8 mouse cellular contexts compared by ENCODE assay signal in the genomic region with DNA sequence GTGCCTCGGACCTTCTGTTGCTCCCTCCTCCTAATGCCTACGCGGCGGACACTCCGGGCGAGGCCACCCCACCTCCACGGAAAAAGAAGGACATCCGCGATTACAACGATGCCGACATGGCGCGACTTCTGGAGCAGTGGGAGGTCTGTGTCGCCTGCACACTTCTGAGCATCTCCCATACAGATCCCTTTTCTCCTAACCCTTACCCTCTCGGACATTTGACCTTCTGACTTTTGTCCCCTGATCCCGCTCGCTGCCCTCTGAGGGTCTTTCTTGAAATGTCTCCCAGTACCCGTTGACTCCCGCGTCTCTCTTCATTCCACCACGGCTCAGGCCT. TPM values are rescaled to one million over a fixed set of nuclear protein-coding genes. Genes with fewer than 3 reads are reported as not detected.
A peak's percentile ranks its signal among the peaks of the same experiment; 100 is the strongest.
DNase-seq lines count a peak whose midpoint lies in the region; ATAC-seq lines count a peak whose summit lies in the region.

No protein-coding gene starts in this region.

- peak; percentile 36 for DNase-seq in layer of hippocampus, adult 9-10 months (ENCODE audit: low spot score)
- no peak for DNase-seq in layer of hippocampus, postnatal 14 days (ENCODE audit: low spot score in 2 of 2)
- DNase-seq in limb, embryonic 10.5 days (ENCODE audit: low spot score) = no peak
- no peak for DNase-seq in urinary bladder, adult 18-20 months (ENCODE audit: low spot score in 2 of 2)
- no peak for DNase-seq in adrenal gland, adult 8-10 months
- DNase-seq in adrenal gland, adult (ENCODE audit: inconsistent age in 2 of 2, low spot score in 1 of 2) = no peak

- H3K4me2 ChIP-seq in embryonic facial prominence, embryonic 12.5 days (replicated peaks) = peak overlapping the region; percentile 78
- H3K4me2 ChIP-seq in neural tube, embryonic 14.5 days (ENCODE audit: low read depth, low read length) = peak overlapping the region; percentile 91

- peak overlapping the region; percentile 89 for H3K27ac ChIP-seq in embryonic facial prominence, embryonic 12.5 days
- peak overlapping the region; percentile 93 for H3K27ac ChIP-seq in limb, embryonic 10.5 days
- H3K27ac ChIP-seq in neural tube, embryonic 14.5 days (ENCODE audit: low read depth, low read length) = peak overlapping the region; percentile 81

- H3K36me3 ChIP-seq in embryonic facial prominence, embryonic 12.5 days = peaks cover 13% of the 10 kb centered on the region
- H3K36me3 ChIP-seq in limb, embryonic 10.5 days = peaks cover 29% of the 10 kb centered on the region
- H3K36me3 ChIP-seq in neural tube, embryonic 14.5 days (ENCODE audit: control insufficient read depth, insufficient read depth, low read length) = 0 out of 2 replicates have a peak, but pooled peaks cover 4% of the 10 kb centered on the region

- no peaks in the 10 kb centered on the region for H3K9me3 ChIP-seq in embryonic facial prominence, embryonic 12.5 days
- no peaks in the 10 kb centered on the region for H3K9me3 ChIP-seq in limb, embryonic 10.5 days (replicated peaks)
- no peaks in the 10 kb centered on the region for H3K9me3 ChIP-seq in neural tube, embryonic 14.5 days (ENCODE audit: control insufficient read depth, low read length)

- H3K4me3 ChIP-seq in embryonic facial prominence, embryonic 12.5 days = peak overlapping the region; percentile 78
- H3K4me3 ChIP-seq in limb, embryonic 10.5 days = peak overlapping the region; percentile 85
- H3K4me3 ChIP-seq in neural tube, embryonic 14.5 days (ENCODE audit: low read depth, low read length) = peak overlapping the region; percentile 71

- ATAC-seq in embryonic facial prominence, embryonic 12.5 days (ENCODE audit: insufficient number of reproducible peaks, insufficient read depth, low FRiP score, low TSS enrichment) = peak; percentile 47
- no peak for ATAC-seq in neural tube, embryonic 14.5 days (ENCODE audit: low read depth)

- peaks cover 11% of the 10 kb centered on the region for H3K4me1 ChIP-seq in embryonic facial prominence, embryonic 12.5 days
- peaks cover 24% of the 10 kb centered on the region for H3K4me1 ChIP-seq in limb, embryonic 10.5 days
- peaks cover 8% of the 10 kb centered on the region for H3K4me1 ChIP-seq in neural tube, embryonic 14.5 days (ENCODE audit: control insufficient read depth, insufficient read depth, low read length)

- 0% methylated on average over 21 of the region's 21 CpGs for WGBS in embryonic facial prominence, embryonic 12.5 days
- 0% methylated on average over 21 of the region's 21 CpGs for WGBS in limb, embryonic 10.5 days
- under 1% methylated on average over 21 of the region's 21 CpGs for WGBS in neural tube, embryonic 14.5 days

- H3K27me3 ChIP-seq in embryonic facial prominence, embryonic 12.5 days = no peaks in the 10 kb centered on the region
- H3K27me3 ChIP-seq in limb, embryonic 10.5 days (ENCODE audit: low read depth, poor library complexity, severe bottlenecking) = no peaks in the 10 kb centered on the region
- no peaks in the 10 kb centered on the region for H3K27me3 ChIP-seq in neural tube, embryonic 14.5 days (ENCODE audit: control insufficient read depth, insufficient read depth, low read length)

- H3K9ac ChIP-seq in embryonic facial prominence, embryonic 12.5 days = peak overlapping the region; percentile 83
- peak overlapping the region; percentile 88 for H3K9ac ChIP-seq in neural tube, embryonic 14.5 days (replicated peaks; ENCODE audit: low read depth, low read length)

RNA-seq across cellular contexts. Expression of a gene that starts 8.0 kb away (rescaled TPM):
- 10 to 100 TPM; 45.3 to 64.1 TPM for total RNA-seq in layer of hippocampus, postnatal 14 days (2021)
- 111 and 113 TPM in 2 replicates for polyA plus RNA-seq in embryonic facial prominence, embryonic 12.5 days (2016; fragmentation: Nextera tagmentation; extraction: Ambion mirVana)
- polyA plus RNA-seq in limb, embryonic 10.5 days (2016; fragmentation: Nextera tagmentation; extraction: Ambion mirVana) = 104 and 106 TPM in 2 replicates
- 51.4 and 55.6 TPM in 2 replicates for polyA plus RNA-seq in neural tube, embryonic 14.5 days (2014; fragmentation: Nextera tagmentation; extraction: Ambion mirVana)
- total RNA-seq in adrenal gland, adult 8-10 months (2022) = 100 to 1,000 TPM; 109 to 131 (median 117) TPM

RNA-seq across cellular contexts. Expression of a gene that starts 8.2 kb away (rescaled TPM):
- 10 to 100 TPM; 16.7 to 17.4 TPM for total RNA-seq in layer of hippocampus, postnatal 14 days (2021)
- 29.3 and 29.8 TPM in 2 replicates for polyA plus RNA-seq in embryonic facial prominence, embryonic 12.5 days (2016; fragmentation: Nextera tagmentation; extraction: Ambion mirVana)
- polyA plus RNA-seq in limb, embryonic 10.5 days (2016; fragmentation: Nextera tagmentation; extraction: Ambion mirVana) = 21.3 and 22.0 TPM in 2 replicates
- 9.4 and 12.7 TPM in 2 replicates for polyA plus RNA-seq in neural tube, embryonic 14.5 days (2014; fragmentation: Nextera tagmentation; extraction: Ambion mirVana)
- total RNA-seq in adrenal gland, adult 8-10 months (2022) = 10 to 100 TPM; 14.9 to 17.2 (median 15.9) TPM
